Mouse (Mus musculus): ENCODE data around the gene Dgkq. TPM values are rescaled to one million over a fixed set of nuclear protein-coding genes. Genes with fewer than 3 reads are reported as not detected.

Dgkq gene
- 5.0 and 6.6 TPM in 2 replicates for polyA plus RNA-seq (2015; fragmentation: Nextera tagmentation; extraction: Ambion mirVana)

DNA sequence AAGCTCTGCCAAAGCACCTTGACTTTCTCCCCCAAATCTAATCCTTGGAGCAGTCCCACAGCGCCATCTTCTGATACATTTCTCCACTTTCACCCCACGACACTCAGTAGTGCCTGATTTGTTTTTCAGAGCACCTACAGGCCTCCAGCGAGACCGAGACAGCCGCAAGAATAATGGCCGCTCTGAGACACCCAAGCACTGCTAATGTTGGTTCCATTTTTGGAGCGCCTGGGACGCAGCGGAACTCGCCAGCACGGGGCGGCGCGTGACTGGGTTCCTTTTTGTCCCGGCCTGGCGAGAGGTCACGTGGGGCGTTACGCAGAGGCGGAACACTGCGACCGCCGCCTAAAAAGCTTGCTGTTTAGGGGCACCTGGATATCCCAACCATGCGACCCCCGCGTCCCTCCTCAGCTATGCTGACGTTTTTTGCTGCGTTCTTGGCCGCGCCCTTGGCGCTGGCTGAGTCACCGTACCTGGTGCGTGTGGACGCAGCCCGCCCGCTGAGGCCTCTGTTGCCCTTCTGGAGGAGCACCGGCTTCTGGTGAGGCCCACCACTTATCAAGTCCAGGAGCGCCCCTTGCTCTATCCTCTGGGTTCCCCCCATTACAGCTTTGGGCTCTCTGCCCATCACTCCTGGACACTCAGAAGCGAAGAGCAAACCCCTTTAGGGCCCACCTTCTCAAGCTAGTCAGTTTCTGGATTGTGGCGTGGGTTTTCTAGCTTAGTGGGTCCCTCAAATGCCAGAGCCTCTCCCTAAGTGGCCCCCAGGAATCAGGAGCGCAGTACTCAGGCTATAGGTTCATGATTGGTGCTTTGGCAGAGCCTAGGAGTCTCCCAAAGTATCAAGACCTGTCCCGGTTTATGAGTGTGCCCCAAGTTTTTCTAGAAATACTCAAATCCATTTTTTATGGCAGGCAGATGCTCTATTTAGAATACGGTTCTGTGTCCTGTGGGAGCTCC is at the start of gene Dgkq:
Dgkq (minus strand) TSS at position 696 of the 960 bp plus-strand sequence.
- peak; percentile 78 for DNase-seq (ENCODE audit: low spot score)

GRCm38 (mm10) chr5:108718051-108718450 is 48.6 kb upstream of the Dgkq start:
- DNase-seq (ENCODE audit: low spot score): no peak

- DNase-seq (ENCODE audit: low spot score): no peak
These were observed 46.5 kb upstream of the Dgkq start for GRCm38 (mm10) chr5:108715974-108716373.

DNA sequence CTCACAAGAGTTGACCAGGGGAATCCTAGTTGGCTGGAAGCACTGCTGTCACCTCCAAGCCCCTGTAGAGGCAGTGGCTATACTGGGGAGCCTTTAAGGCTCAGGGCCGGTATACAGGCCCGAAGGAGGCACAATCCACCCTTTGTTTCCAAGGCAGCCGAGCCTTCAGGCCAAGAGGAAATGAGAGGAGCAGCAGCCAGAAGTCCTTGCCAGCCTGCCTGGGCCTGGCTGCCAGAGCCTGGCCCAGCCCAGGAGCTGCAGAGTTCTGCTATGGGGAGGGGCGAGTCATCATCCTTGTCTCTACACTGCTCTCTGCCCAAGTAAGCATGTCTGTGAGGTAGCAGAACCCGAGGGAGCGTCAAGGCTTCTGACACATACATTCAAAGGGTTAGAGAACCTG is 44.7 kb upstream of the Dgkq start:
- no peak for DNase-seq (ENCODE audit: low spot score)

GRCm38 (mm10) chr5:108713691-108714090 is 44.2 kb upstream of the Dgkq start:
- no peak for DNase-seq (ENCODE audit: low spot score)

DNA sequence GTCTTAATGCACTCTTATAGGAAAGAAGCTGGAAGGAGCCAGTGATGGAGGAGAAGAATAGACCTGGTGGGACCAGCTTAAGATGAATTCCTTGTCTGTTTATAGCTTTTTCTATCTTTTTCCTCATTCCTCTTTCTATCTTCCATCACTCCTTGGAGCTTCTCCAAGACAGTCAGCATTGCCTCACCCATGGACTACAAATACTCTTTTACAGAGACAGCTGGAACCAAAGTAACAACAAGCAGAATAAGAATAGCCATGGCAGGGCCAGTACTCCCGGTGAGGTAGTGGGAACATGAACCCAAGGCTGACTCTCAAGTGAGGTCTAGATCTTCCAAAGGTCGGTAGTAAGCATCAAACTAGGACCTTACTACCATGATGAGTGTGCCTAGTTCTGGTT is 43.6 kb upstream of the Dgkq start:
- DNase-seq (ENCODE audit: low spot score): no peak

DNA sequence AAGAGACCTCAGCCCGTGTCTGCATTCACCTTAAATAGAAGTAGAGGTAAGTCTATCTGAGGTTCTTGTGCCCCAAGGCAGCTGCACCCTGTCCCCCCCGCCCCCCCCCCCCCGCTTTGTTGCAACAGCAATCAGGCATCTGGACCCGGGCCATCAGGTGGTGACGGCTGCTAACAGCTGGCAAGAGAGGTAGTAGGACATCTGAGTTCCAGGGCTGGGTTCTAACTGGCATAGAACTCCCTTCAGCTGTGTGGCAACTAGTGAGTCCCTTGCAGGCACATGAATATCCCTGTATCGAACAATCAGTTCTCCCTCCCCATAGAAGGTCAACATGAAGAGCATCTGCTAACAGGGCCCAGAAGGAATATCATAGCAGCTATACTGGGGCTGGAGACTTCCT is 42.5 kb upstream of the Dgkq start:
- no peak for DNase-seq (ENCODE audit: low spot score)

- DNase-seq (ENCODE audit: low spot score): no peak
These were observed 39.7 kb upstream of the Dgkq start for GRCm38 (mm10) chr5:108708981-108709731.

- DNase-seq (ENCODE audit: low spot score): no peak
These were observed 38.9 kb upstream of the Dgkq start for GRCm38 (mm10) chr5:108708419-108708818.

GRCm38 (mm10) chr5:108707758-108708157 is 38.3 kb upstream of the Dgkq start:
- DNase-seq (ENCODE audit: low spot score): no peak

DNA sequence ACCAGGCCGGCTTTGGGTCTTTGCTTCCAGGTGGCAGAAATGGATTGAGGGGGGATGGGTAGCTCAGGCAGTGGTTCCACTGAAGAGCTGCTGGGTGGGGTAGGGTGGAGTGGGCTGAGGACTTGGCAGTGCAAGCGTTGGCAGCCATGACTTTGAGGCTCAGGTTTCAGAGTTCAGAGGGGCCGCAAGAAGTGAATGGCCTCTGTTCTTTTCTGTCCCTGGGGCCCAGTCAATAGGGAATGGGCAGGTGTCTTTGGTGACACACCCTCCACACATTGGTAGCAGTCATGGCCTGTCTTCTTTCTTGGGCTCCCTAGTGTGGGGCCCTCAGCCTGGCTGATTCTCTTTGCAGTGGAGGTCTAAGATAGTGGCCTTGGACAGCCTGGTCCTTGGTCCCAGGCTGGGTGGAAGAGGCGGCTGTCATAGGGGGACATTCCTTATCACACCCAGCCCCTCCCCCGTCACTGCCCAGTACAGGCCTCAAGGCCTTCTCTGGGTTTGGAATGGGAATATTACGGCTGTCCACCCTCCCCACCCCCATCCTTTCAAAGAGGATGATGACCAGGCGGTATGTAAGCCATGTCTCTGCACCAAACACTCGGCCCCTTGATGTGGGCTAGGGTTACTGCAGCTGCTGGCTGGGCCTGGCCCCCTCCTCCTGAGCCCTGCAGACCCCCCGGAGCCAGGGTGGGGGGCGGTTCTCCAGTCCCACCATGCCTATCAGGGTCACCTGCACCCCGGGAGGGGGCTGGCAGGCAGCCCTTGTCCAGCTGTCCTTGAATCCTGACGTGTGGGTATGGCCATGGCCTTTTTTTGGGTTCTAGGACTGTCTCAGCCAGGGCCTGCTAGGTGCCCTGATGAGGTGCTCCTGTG is 34.5 kb upstream of the Dgkq start:
- no peak for DNase-seq (ENCODE audit: low spot score)

- no peak for DNase-seq (ENCODE audit: low spot score)
These were observed 32.0 kb upstream of the Dgkq start for GRCm38 (mm10) chr5:108701341-108702021.

DNA sequence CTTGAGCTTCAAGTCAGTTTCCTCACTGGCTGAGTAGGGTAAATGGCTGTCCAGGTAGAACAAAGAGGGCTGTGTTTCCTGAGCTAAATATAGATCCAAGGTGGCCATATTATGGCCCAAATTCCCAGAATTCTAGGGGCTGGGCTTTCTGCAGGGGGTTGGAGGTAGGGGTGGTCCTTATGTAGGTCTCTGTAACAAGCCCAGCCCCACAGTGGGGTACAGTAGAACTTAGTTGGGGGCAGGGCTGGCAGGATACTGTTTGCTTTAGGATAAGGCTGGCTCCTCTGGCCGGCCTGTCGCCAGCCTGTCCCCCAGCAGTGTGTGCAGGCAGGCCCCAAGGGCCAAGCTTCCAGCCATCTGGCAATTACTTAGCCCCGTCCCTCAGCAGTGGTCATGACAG is 30.9 kb upstream of the Dgkq start:
- DNase-seq (ENCODE audit: low spot score): no peak

DNA sequence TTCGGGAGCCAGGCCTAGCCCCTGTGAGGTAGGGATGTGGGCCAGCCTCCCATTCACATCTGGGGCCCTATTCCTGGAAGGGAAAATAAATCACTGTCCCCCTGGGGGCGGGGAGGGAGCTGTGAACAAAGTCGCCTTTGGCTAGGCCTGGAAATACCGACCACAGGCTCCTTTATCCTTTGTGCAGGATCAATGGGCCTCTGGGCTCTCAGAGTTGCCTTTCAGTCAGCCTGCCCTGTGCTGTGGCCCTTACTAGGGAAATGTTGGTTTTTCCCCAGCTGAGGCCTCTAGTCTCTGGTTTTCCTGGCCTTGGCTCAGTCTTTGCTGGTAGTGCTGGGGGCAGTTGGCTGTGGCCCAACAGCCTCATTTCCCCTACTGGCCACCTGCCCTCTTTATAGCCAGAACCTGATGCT is 27.9 kb upstream of the Dgkq start:
- DNase-seq (ENCODE audit: low spot score): no peak

DNA sequence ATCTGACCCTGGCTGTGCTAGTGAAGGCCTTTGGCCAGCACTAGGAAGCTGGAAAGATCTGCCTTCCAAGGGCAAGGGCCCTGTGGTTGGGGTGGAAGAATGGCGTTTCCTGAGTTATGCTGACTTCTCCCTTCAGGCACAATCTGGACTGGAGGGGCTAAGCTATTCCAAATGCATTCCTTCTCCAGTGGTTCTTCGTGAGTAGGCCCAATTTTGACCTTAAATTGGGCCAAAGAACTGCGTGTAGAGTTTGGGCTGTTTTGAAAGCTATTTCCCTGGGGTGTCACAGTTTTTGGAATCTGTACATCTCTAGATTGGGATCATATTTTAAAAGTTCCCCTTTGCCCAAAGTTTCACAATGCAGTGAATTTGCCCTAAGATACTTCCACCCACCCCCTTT is 27.1 kb upstream of the Dgkq start:
- no peak for DNase-seq (ENCODE audit: low spot score)

GRCm38 (mm10) chr5:108695861-108696260 is 26.4 kb upstream of the Dgkq start:
- no peak for DNase-seq (ENCODE audit: low spot score)

DNA sequence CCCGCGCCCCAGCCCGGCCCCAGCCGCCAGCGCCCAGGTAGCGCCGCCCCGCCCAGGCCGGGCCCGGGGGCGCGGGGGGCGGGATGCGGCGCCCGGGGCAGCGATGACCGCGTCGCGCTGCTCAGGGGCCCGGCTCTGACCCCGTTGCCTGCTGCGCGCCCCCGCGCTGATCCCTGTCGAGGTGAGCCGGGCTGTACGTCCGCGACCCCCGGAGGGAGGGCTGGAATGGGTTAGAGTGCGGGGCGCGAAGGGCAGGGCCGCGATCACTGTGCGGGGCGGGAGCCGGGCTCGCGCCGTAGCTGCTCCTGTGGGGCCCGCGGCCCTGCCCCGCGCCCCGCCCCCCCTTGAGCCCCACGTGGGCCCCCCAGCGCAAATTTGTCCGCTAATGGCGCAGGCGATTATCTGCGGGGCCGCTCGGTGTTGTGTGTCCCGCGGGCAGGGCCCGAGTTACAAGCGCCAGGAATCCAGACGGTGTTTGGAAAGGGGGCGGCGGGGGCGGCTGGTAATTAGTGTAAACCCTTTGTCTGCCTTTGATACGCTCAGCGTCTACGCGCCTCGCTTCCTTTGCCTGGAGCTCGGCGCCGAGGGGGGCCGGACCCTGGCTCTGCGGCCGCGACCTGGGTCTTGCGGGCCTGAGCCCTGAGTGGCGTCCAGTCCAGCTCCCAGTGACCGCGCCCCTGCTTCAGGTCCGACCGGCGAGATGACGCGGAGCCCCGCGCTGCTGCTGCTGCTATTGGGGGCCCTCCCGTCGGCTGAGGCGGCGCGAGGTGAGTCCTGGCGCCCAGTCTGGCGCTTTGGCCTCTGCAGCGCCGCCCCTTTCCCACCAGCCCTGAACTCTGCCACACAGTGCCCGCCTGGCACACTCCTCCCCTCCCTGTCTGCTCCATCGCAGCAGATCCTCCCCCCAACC is 25.1 kb upstream of the Dgkq start:
- peak; percentile 20 for DNase-seq (ENCODE audit: low spot score)

- DNase-seq (ENCODE audit: low spot score): peak; percentile 94
These were observed 24.4 kb upstream of the Dgkq start for GRCm38 (mm10) chr5:108693872-108694288.

- DNase-seq (ENCODE audit: low spot score): peak; percentile 78
These were observed 22.8 kb upstream of the Dgkq start, which contains the start of gene Fgfrl1 for GRCm38 (mm10) chr5:108692271-108692670. Gene Fgfrl1, plus strand, starts transcription at chr5:108692382.

DNA sequence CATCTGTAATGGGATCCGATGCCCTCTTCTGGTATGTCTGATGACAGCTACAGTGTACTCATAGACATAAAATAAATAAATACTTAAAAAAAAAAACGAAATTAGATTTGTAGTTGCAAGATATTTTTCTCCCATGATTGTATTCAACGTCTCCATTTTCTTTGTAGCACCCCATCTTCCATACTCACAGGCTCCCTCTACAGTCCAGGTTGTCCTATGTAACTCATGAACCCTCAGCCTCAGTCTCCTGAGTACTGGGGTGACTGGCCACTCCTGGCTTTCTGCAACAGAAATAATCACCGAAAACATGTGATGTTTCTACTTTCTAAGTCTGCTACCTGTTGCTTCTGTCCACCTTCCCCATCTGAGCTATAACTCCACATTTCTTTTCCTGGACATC is 21.7 kb upstream of the Dgkq start:
- no peak for DNase-seq (ENCODE audit: low spot score)
